Mouse (Mus musculus) kidney, embryonic 14.5 days (tissue): ENCODE measurements at regions not wholly inside any gene's neighbourhood (a gene's known extent, or its start where the extent isn't known, plus 50 kb on each side); places are given as distances from the start of the nearest gene placed in this dataset.

Experiments used
- ATAC-seq: fragments of 200-750 bp; cut with Nextera tagmentation; 2 replicates; pipeline ENCODE4 v1.8.0; 2017; ENCODE audit warnings: moderate number of reproducible peaks, mild to moderate bottlenecking, moderate TSS enrichment, moderate library complexity; ENCODE audit not compliant: low FRiP score, low TSS enrichment
- H3K27ac ChIP-seq: fragments of 300-500 bp; sonication (generic); 2 replicates; pipeline ENCODE4 v1.5.1; 2014; ENCODE audit warnings: low read depth, mild to moderate bottlenecking, low read length, moderate library complexity, mixed read lengths
- H3K27me3 ChIP-seq: fragments of 300-500 bp; sonication (generic); 2 replicates; pipeline ENCODE4 v1.6.1; 2014; ENCODE audit warnings: mild to moderate bottlenecking, low read length; ENCODE audit not compliant: control insufficient read depth, insufficient read depth
- H3K36me3 ChIP-seq: fragments of 300-500 bp; sonication (generic); 2 replicates; pipeline ENCODE4 v1.6.1; 2014; ENCODE audit warnings: low read length, mixed read lengths; ENCODE audit not compliant: control insufficient read depth, insufficient read depth
- H3K4me1 ChIP-seq: fragments of 300-500 bp; sonication (generic); 2 replicates; pipeline ENCODE4 v1.6.1; 2014; ENCODE audit warnings: low read length, mixed read lengths; ENCODE audit not compliant: control insufficient read depth, insufficient read depth
- H3K4me2 ChIP-seq: fragments of 300-500 bp; sonication (generic); replicated peaks from 2 replicates; pipeline ENCODE4 v1.6.1; 2014; ENCODE audit warnings: low read depth, mild to moderate bottlenecking, low read length
- H3K4me3 ChIP-seq: fragments of 300-500 bp; sonication (generic); 2 replicates; pipeline ENCODE4 v1.5.1; 2014; ENCODE audit warnings: mild to moderate bottlenecking, low read length
- H3K9ac ChIP-seq: fragments of 300-500 bp; sonication (generic); 2 replicates; pipeline ENCODE4 v1.6.1; 2014; ENCODE audit warnings: low read depth, mild to moderate bottlenecking, low read length, moderate library complexity
- H3K9me3 ChIP-seq: fragments of 300-500 bp; sonication (generic); 2 replicates; pipeline ENCODE4 v1.6.1; 2016; ENCODE audit warnings: low read length; ENCODE audit not compliant: control insufficient read depth
- WGBS: fragments of 180-500 bp; shearing (Covaris S2); extraction: QIAGEN DNeasy Blood & Tissue Kit; methylation state at CpG from one replicate; pipeline ENCODE4 v1.1.7; 2014; 5-methylcytosine and 5-hydroxymethylcytosine counted together

GRCm38 (mm10) chr6:140894467-140894866 is 165.4 kb downstream of the Gm11077 start:
- WGBS = 36% methylated on average over 11 of the region's 11 CpGs
- H3K9ac ChIP-seq = no peak overlapping the region
- H3K27ac ChIP-seq = no peak overlapping the region; the same call in 1 of the 2 replicates
- H3K9me3 ChIP-seq = no peaks in the 10 kb centered on the region
- 0 out of 2 replicates have a peak, but pooled peaks cover 4% of the 10 kb centered on the region for H3K4me1 ChIP-seq
- no peaks in the 10 kb centered on the region for H3K36me3 ChIP-seq
- H3K4me3 ChIP-seq = no peak overlapping the region
- H3K27me3 ChIP-seq = no peaks in the 10 kb centered on the region
- H3K4me2 ChIP-seq = no peak overlapping the region
- ATAC-seq = peak; percentile 60; the same call in 1 of the 2 replicates

GRCm38 (mm10) chr6:140895441-140895840 is 166.4 kb downstream of the Gm11077 start:
- ATAC-seq = no peak
- H3K27ac ChIP-seq = no peak overlapping the region
- no peaks in the 10 kb centered on the region for H3K9me3 ChIP-seq
- H3K36me3 ChIP-seq = no peaks in the 10 kb centered on the region
- no peak overlapping the region for H3K4me2 ChIP-seq
- H3K4me1 ChIP-seq = 0 out of 2 replicates have a peak, but pooled peaks cover 4% of the 10 kb centered on the region
- H3K4me3 ChIP-seq = no peak overlapping the region
- H3K27me3 ChIP-seq = no peaks in the 10 kb centered on the region
- WGBS = 61% methylated on average over 2 of the region's 2 CpGs
- H3K9ac ChIP-seq = no peak overlapping the region

- ATAC-seq = no peak
- H3K27ac ChIP-seq = no peak overlapping the region
Observed at GRCm38 (mm10) chr6:140897111-140897510, 168.0 kb downstream of the Gm11077 start.

GRCm38 (mm10) chr6:140924319-140924981 is 195.4 kb downstream of the Gm11077 start:
- H3K27me3 ChIP-seq = no peaks in the 10 kb centered on the region
- H3K9ac ChIP-seq = no peak overlapping the region
- H3K36me3 ChIP-seq = no peaks in the 10 kb centered on the region
- no peak for ATAC-seq
- H3K27ac ChIP-seq = no peak overlapping the region
- 45% methylated on average over 12 of the region's 12 CpGs for WGBS
- H3K4me3 ChIP-seq = no peak overlapping the region
- no peaks in the 10 kb centered on the region for H3K4me1 ChIP-seq
- no peak overlapping the region for H3K4me2 ChIP-seq
- H3K9me3 ChIP-seq = no peaks in the 10 kb centered on the region

More at GRCm38 (mm10) chr6:140897111-140897510, 168.0 kb downstream of the Gm11077 start:
- Histone ChIP-seq H3K4me3 (no peak overlapping the region), H3K9me3 (no peaks in the 10 kb centered on the region), H3K27me3 (no peaks in the 10 kb centered on the region), H3K9ac (no peak overlapping the region), H3K36me3 (no peaks in the 10 kb centered on the region), H3K4me2 (no peak overlapping the region), H3K4me1 (0 out of 2 replicates have a peak, but pooled peaks cover 4% of the 10 kb centered on the region)
- WGBS = 37% methylated on average over 8 of the region's 8 CpGs

GRCm38 (mm10) chr6:140927616-140928015 is 198.5 kb downstream of the Gm11077 start:
- H3K4me2 ChIP-seq = no peak overlapping the region
- H3K9me3 ChIP-seq = no peaks in the 10 kb centered on the region
- H3K27ac ChIP-seq = no peak overlapping the region
- no peaks in the 10 kb centered on the region for H3K36me3 ChIP-seq
- H3K4me3 ChIP-seq = no peak overlapping the region
- H3K27me3 ChIP-seq = no peaks in the 10 kb centered on the region
- H3K4me1 ChIP-seq = no peaks in the 10 kb centered on the region
- H3K9ac ChIP-seq = no peak overlapping the region
- no peak for ATAC-seq
- 85% methylated on average over 3 of the region's 3 CpGs for WGBS

- 73% methylated on average over 6 of the region's 6 CpGs for WGBS
- H3K36me3 ChIP-seq = no peaks in the 10 kb centered on the region
- H3K27me3 ChIP-seq = no peaks in the 10 kb centered on the region
- no peaks in the 10 kb centered on the region for H3K4me1 ChIP-seq
- H3K9ac ChIP-seq = no peak overlapping the region
- no peak overlapping the region for H3K27ac ChIP-seq
- no peak for ATAC-seq
- no peak overlapping the region for H3K4me3 ChIP-seq
- H3K4me2 ChIP-seq = no peak overlapping the region
- no peaks in the 10 kb centered on the region for H3K9me3 ChIP-seq
Observed at GRCm38 (mm10) chr6:140934286-140934685, 205.2 kb downstream of the Gm11077 start.

GRCm38 (mm10) chr6:140938025-140938424 is 208.9 kb downstream of the Gm11077 start:
- no peaks in the 10 kb centered on the region for H3K36me3 ChIP-seq
- H3K4me2 ChIP-seq = no peak overlapping the region
- no peak overlapping the region for H3K9ac ChIP-seq
- no peaks in the 10 kb centered on the region for H3K27me3 ChIP-seq
- no peak for ATAC-seq
- H3K4me3 ChIP-seq = no peak overlapping the region
- H3K4me1 ChIP-seq = no peaks in the 10 kb centered on the region
- WGBS = 93% methylated on average over 1 of the region's 1 CpGs
- H3K27ac ChIP-seq = no peak overlapping the region
- H3K9me3 ChIP-seq = no peaks in the 10 kb centered on the region

GRCm38 (mm10) chr6:140946720-140947119 is 217.6 kb downstream of the Gm11077 start:
- 78% methylated on average over 2 of the region's 2 CpGs for WGBS
- H3K27me3 ChIP-seq = no peaks in the 10 kb centered on the region
- no peak overlapping the region for H3K27ac ChIP-seq
- no peak overlapping the region for H3K9ac ChIP-seq
- no peak for ATAC-seq
- no peak overlapping the region for H3K4me2 ChIP-seq
- no peak overlapping the region for H3K4me3 ChIP-seq
- no peaks in the 10 kb centered on the region for H3K36me3 ChIP-seq
- no peaks in the 10 kb centered on the region for H3K9me3 ChIP-seq
- no peaks in the 10 kb centered on the region for H3K4me1 ChIP-seq

- no peak for ATAC-seq
- WGBS = 87% methylated on average over 6 of the region's 6 CpGs
- no peaks in the 10 kb centered on the region for H3K27me3 ChIP-seq
Observed at GRCm38 (mm10) chr6:140950483-140950882, 221.4 kb downstream of the Gm11077 start.

More at GRCm38 (mm10) chr6:140950483-140950882, 221.4 kb downstream of the Gm11077 start:
- no peak overlapping the region for H3K4me3 ChIP-seq
- H3K4me1 ChIP-seq = no peaks in the 10 kb centered on the region
- H3K9me3 ChIP-seq = no peaks in the 10 kb centered on the region
- H3K27ac ChIP-seq = no peak overlapping the region
- no peak overlapping the region for H3K9ac ChIP-seq
- H3K4me2 ChIP-seq = no peak overlapping the region
- no peaks in the 10 kb centered on the region for H3K36me3 ChIP-seq
